Mouse (Mus musculus): ENCODE data around the gene Terb1. TPM values are rescaled to one million over a fixed set of nuclear protein-coding genes. Genes with fewer than 3 reads are reported as not detected.

The Terb1 gene
- total RNA-seq (2021): 1 to 10 TPM; 1.9 to 2.3 TPM

DNA sequence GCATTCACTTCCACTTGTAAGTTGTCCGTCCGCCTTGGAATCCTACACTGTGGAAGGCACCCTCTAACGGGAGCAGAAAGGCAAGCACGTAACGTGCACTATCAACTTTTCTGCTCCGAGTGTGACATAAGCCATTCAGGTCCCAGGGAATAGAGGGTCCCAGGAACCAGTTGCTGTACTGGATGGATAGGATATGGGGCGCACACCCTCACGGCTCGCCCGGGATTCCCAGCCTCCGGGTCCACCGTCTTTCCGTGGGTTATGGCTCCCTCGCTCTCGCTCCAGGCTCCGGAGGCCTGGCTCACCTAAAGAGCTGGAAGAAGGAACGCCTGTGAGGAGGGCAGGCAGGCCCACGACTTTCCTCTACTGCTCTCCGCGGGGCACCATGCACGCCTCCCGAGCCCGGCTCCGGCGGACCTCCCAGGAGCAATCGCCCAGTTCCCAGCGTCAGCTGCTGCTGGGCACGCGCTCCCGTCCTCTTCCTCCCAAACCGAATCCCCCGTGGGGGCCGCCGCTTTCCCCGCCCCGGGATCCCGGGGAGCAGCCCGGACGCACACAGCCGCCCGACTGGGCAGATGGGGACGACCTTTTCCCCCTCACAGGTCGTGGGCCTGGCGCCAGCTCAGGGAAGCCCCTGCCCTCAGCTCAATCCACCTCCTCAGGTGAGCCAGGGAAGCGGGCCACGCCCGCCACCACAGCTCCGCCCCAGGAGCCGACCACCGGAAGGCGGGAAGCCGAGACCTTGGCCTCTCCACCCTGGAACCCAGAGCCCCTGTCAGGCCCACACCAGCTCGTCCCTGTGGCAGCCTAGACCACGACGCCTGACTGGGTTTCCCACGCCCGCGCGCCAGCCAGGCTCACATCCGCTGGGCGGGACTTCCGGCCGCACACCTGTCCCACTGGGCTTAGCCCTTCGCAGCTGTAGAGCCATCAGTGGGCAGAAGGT lies at the start of gene Terb1:
Gene Terb1, minus strand, starts transcription at position 850 of the 946 bp plus-strand sequence.
- peak; percentile 39 for DNase-seq (ENCODE audit: low spot score in 2 of 2)
- intact Hi-C loops (cut with DNase I): loop anchor here (5.0 kb wide), 1 partner anchor 167 kb away; no protein-coding TSS in a partner anchor

DNA sequence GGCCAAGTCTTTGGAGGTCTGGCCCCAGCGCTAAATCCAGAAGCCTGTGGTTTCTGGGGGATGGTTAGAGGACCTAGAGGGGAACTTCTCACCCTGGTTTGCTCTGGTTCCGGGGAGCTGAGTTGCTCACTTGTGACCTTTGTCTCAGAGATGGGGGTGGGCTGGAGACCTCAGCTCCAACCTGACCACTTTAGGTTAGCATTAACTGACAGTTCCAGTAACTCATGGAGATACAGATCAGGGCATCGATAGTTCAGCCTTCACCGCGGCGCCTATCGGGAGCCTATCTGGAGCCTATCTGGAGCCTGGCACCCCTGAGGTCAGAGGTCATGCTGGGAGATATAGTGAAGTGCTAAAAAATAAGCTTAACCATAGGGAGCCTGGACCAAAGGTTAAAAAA lies 47.5 kb upstream of the Terb1 start:
- no peak for DNase-seq (ENCODE audit: low spot score in 2 of 2)
- intact Hi-C loops (cut with DNase I): no loop called here

DNA sequence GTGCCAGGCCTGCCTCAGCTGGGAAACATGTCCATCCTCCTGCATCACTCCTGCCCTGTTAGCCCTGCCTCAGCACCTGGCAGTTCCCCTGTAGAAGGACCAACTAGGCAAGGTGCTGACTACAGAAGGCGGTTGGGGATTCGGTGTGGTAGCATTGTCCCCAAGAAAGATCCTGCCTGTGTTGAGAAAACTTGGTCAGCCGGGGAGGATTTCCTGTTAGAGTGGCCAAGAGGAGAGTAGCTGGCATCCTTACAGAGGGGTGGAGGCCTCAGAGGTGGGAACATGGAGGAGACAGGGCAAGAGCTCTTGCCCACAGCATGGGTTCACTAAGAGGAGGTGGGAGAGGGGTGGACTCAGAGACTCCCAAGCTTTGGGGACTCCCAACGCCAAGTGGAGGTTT lies 45.5 kb upstream of the Terb1 start:
- DNase-seq (ENCODE audit: low spot score in 2 of 2): no peak
- intact Hi-C loops (cut with DNase I): no loop called here

DNA sequence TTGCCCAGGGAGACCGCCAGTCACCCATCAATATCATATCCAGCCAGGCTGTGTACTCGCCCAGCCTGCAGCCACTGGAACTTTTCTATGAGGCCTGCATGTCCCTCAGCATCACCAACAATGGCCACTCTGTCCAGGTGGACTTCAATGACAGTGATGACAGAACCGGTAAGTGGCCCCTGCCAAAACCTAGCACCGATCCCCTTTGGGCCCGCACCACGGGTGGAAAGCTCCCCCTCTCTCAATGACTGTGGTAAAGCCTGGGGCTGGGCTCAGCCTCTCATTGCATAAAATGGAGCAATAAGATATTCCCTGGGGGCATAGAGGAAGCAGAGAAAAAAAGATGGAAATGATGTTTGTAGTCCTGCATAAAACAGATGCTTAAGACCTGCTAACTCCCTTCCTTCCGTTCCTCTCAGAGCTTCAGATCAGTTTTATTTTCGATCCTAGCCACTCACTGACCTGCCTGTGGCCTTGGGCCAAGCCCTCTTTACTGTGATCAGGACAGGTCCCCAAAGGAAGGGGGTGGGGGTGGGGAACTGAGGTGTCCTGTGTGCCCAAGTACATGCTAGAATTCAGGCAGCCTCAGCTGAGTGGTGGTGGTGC lies 33.8 kb upstream of the Terb1 start:
- intact Hi-C loops (cut with DNase I): no loop called here
- DNase-seq (ENCODE audit: low spot score in 2 of 2): no peak

DNA sequence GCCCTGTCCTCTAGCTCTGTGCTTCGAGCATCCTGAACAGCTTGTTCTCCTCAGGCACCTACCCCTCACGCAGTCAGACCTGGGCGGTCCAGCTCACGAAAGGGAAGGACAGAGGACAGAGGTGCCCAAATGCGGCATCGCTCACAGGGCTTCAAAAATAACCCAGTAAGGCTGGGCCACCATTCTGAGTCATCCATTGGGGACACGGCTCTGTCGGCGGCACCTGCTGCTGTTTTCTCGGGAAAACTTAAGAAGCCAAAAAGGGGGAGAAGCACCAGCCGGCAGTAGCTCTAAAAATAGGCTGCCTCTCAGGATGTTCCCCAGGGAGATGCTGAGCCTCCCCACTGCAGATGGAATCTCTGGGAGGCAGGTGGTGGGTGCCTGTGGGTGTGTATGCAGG lies 32.5 kb upstream of the Terb1 start:
- DNase-seq (ENCODE audit: low spot score in 2 of 2): peak; percentile 76 to 97
- intact Hi-C loops (cut with DNase I): no loop called here

DNA sequence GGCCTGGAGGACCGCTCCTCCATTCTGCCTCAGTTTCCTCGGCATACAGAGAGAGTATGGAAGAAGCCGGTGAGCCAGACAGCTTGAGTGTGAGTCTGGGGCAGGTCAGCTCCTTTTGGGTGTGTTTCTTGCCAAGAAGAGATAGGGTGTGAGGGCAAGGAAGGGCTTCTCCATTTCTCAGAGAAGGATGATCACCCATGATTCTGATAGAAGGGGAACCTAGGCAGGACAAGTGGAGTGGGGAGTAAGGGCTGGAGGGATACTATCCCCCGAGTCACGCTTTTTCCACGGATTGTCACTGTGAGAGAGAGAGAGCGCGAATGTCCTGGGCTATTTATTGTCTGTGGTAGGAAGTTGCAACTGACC lies 31.8 kb upstream of the Terb1 start:
- no peak for DNase-seq (ENCODE audit: low spot score in 2 of 2)
- intact Hi-C loops (cut with DNase I): no loop called here

DNA sequence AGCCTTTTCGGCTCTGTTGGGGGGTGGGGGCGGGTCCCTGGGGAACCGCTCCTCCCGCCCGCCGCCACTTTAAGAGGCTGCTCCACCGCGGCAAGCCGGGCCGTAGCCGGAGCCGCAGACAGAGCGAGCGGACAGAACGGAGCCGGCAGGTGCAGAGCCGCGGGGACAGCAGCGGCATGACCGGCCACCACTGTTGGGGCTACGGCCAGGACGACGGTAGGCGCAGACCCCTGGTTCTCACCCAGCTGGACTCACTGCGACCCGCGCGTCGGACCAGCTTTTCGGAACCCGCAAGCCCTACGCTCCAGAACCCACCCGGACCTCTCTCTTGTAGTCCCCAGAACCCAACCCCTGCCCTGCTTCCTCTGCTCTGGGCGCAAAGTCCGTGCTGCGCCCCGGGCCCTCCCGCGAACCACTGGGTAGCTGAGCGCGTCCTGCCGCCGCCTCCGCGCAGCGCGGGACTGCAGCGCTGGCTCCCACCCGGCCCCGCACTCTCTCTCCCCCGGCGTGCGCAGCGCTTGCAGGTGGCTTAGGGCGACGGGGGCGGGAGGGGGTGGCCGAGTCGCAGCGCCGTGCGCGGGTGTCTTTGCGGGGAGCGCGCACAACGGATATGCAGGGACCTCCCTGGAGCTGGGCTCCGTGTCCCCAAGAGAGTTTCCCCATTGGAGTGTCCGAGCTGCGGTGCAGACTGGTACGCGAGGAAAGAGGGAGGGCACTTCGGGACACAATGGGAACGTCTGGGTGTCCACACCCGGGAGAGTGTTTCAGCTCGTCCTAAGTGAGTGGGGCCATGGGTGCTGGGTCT lies 31.2 kb upstream of the Terb1 start:
- peak; percentile 58 for DNase-seq (ENCODE audit: low spot score in 2 of 2)
- intact Hi-C loops (cut with DNase I): no loop called here

DNA sequence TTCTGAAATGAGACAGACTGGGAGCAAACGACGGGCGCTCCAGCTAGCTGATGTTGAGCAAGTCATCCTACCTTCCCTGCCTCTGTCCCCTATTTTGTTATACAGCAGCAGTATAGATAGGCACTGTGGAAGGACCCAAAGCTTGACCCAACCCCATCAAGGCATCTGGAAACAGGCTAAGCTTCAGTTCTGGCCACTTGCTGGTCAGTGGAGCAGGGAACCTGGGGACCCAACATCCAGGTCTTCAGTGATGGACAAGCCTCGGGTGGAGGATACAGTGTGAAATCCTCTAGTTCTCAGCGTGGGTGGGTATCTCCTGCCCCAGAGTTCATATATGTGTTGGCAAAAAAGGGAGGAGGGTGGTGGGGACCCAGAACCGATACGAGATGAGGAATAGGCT lies 30.5 kb upstream of the Terb1 start:
- intact Hi-C loops (cut with DNase I): no loop called here
- DNase-seq (ENCODE audit: low spot score in 2 of 2): no peak

DNA sequence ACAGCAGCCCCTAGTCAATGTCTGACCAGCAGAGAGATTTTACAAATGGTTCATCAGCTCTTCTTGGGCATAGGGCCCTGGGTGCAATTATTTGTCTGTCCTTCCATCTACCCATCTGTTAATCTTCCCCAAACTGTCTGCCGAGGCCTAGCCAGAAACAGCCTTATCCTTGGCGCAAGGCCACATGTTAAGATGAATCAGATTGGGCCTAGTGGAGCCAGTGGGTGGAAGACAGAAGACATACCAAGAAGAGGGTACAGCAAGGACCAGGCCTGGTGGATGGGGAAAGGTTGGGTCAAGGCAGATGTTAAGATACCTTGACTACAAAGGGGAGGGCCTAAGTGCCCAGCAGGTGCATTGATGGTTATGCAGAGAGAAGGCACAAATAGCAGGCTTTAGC lies 29.9 kb upstream of the Terb1 start:
- intact Hi-C loops (cut with DNase I): loop anchor here (5.0 kb wide), 1 partner anchor 287 kb away; the partner anchor contains the start of gene Cklf

DNA sequence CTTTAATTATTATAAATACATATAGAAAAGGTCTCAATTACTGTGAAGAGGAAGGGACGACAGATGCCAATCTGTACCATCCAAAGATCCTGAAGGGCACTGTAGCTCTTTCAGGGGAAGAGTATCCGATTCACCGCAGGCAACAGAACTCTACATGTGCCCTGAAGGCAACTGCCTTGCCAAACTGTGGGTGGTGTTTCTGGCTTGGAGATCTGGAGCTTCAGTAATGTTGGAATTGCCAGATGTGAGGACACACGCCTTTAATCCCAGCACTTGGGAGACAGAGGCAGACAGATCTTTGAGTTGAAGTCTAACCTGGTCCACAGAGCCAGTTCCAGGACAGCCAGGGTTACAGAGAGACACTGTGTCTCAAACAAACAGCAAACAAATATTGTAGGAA lies 29.2 kb upstream of the Terb1 start:
- peak in 1 of 2 experiments; percentile 54 for DNase-seq (ENCODE audit: low spot score in 2 of 2)
- intact Hi-C loops (cut with DNase I): loop anchor here (5.0 kb wide), 1 partner anchor 287 kb away; the partner anchor contains the start of gene Cklf

More for the DNA sequence above, 29.9 kb upstream of the Terb1 start:
- peak; percentile 45 to 83 for DNase-seq (ENCODE audit: low spot score in 2 of 2)

DNA sequence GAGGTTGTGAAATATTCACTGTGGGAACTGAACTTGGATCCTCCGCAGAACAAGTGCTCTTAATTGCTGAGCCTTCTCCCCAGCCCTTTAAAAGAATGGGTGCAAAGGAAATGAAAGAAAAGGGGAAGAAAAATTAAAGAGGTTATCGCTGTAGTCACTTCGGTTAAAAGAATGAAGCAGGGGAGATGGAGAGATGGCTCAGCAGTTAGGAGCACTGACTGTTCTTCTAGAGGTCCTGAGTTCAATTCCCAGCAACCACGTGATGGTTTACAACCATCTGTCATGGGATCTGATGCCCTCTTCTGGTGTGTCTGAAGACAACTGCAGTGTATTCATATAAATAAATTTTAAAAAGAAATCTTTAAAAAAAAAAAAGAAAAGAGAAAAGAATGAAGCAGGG lies 26.3 kb upstream of the Terb1 start:
- DNase-seq (ENCODE audit: low spot score in 2 of 2): no peak
- intact Hi-C loops (cut with DNase I): loop anchor here (5.0 kb wide), 1 partner anchor 284 kb away; the partner anchor contains the start of gene Cklf

DNA sequence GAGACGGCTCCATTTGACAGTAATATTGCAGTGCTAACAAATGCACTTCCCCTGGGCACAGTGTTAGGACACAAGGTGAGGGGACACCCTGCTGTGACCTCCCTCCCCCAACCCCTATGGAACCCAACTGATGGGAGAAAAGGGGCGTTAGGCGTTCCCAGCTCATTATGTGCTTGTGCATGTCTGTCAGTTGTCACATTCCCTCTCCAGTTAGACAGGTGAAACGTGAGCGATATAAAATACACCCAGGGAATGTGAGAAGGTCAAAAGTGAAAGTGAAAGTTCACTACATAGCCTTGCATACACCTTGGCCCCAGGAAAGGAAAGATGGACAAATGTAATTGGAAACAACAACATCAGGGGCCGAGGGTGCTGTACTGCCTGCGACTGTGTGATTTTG lies 25.7 kb upstream of the Terb1 start:
- intact Hi-C loops (cut with DNase I): loop anchor here (5.0 kb wide), 1 partner anchor 283 kb away; the partner anchor contains the start of gene Cklf

DNA sequence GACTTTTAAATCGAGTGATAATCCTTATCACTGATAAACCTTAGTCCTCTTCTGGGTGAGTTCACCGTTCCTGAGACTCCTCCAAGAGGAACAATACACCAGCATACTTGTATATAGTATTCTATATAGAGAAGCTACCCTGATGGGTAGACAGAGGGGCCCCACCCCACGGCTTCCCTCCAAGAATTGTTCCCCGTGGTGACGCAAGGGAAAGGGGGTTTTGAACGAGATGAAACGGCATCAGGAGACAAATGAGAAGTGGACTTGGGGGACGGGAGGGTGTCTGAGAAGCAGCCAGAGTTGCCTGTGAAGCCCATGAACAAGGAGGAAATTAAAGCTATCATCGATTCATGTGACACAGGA lies 25.1 kb upstream of the Terb1 start:
- intact Hi-C loops (cut with DNase I): loop anchor here (1.0 to 5.0 kb wide), 3 partner anchors 36 to 282 kb away; partner anchors contain the start of genes Cklf and Dync1li2
- no peak for DNase-seq (ENCODE audit: low spot score in 2 of 2)

More for the DNA sequence above, 25.7 kb upstream of the Terb1 start:
- no peak for DNase-seq (ENCODE audit: low spot score in 2 of 2)

DNA sequence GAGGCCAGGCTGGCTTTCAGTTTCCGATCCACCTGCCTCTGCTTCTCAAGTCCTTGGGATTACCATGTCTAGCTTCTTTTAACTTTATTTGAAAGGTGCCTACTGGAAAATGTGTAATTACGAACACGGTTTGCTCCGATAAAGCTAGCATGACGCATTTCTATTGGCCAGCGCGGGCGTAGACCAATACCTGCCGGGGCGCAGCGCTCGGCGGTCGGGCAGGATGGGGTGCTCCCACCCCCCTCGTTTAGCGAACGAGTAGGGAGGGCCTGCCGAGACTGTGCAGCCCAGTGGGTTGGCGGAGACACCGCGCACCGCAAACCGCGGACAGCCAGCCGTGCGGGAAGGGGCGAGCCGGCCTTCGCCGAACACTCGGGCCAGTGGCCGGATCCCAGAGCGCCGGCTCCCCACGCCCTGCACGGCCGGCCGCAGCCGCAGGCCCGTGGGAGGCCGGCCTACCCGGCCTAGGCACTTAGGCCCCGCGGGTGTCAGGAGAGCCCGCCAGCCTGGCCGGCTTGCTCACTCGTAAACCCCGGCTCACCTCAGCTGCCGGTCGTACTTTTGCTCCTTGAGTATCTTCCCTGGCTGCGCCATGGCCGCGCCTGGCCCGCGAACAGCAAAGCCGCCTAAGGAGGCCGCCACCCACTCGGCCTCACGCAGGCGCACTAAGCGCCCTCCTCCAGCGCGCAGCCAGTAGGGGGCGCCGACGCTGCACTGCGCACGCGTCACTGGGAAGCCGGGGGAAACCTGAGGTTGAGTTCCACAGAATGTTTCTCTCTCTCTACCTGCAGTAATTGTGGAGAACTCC lies 24.5 kb upstream of the Terb1 start, which contains the start of the genes Nae1 and Car7:
Gene Nae1, minus strand, starts transcription at position 667 of the 808 bp plus-strand sequence.
Gene Car7, plus strand, starts transcription at position 719 of the 808 bp plus-strand sequence.
- peak; percentile 93 to 94 for DNase-seq (ENCODE audit: low spot score in 2 of 2)
- intact Hi-C loops (cut with DNase I): loop anchor here (1.0 to 5.0 kb wide), 2 partner anchors 36 to 92 kb away; partner anchors contain the start of gene Dync1li2

DNA sequence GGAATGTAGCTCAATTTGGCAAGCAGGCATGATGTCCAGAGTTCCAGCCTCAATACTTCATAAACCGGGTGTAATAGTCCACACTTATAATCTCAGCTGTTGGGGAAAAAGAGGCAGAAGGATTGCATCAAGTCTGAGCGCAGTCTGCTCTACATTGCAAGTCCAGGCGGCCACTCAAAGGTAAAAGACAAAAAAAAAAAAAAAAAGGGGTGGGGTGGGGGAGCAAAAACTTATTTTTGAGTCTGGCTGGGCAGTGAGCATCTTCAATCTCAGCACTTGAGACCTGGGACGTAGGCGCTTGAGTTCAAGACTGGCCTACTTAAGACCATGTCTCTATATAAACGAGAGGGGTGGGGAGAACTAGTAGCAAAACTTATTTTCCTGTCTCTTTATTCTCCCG lies 23.8 kb upstream of the Terb1 start:
- no peak for DNase-seq (ENCODE audit: low spot score in 2 of 2)
- intact Hi-C loops (cut with DNase I): loop anchor here (5.0 kb wide), 1 partner anchor 91 kb away; the partner anchor contains the start of gene Dync1li2

DNA sequence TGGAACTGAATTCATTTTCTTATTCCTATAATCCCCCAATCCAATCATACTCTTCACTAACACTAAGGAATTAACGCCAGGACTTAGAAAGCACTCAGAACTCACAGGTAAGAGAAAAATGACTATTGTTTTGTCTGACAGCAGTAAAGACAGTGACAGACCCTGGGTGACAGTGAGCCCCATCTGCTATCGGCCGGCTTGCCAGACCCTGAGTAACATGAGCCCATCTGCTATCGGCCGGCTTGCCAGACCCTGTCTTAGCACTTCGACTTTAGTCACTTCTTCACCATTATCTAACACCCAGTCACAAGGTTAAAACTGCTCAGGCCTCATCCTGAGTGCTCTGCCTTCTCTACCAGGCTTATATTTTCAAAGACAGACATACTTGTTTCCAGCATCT lies 20.0 kb upstream of the Terb1 start:
- intact Hi-C loops (cut with DNase I): loop anchor here (5.0 kb wide), 1 partner anchor 87 kb away; the partner anchor contains the start of gene Dync1li2
- no peak for DNase-seq (ENCODE audit: low spot score in 2 of 2)

DNA sequence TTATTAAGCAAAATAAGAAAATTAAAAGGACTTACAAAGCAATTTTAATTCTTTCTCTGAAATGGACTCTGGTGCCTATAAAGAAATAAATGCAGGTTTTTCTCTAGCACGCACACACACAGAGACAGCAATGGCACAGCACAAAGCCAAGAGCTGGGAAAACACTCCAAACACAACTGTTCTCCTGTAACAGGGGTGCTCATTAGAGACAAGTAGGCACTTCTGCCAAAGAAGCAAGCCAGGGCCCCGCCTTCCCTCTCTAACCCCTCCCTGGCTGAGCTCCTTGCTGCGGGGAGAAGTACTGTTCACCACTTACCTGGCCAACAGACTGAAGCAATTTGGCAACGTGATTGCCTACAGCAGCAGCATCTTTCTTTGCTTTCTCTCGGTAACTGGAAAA lies 8.2 kb upstream of the Terb1 start:
- no peak for DNase-seq (ENCODE audit: low spot score in 2 of 2)
- intact Hi-C loops (cut with DNase I): no loop called here

DNA sequence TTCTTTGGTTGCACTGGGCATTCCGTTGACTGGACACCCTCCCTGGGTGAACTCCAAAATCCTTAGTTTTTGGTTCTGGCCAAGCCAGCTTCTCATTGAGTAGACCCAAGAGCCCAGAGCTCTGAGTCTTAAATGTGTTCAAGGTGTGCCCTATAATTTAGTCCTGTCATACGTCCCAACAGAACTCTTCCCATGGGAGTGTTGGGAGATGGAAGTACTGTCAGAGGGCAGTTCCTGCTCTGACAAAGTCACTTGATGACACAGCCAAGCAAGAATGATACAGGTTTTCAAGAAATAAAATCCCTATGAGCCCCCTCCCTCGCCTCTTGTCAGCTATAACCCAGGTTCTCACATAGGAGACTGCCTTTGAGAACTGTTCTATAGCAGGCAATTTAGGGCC lies 424 bp upstream of the Terb1 start:
- intact Hi-C loops (cut with DNase I): no loop called here
- DNase-seq (ENCODE audit: low spot score in 2 of 2): no peak

DNA sequence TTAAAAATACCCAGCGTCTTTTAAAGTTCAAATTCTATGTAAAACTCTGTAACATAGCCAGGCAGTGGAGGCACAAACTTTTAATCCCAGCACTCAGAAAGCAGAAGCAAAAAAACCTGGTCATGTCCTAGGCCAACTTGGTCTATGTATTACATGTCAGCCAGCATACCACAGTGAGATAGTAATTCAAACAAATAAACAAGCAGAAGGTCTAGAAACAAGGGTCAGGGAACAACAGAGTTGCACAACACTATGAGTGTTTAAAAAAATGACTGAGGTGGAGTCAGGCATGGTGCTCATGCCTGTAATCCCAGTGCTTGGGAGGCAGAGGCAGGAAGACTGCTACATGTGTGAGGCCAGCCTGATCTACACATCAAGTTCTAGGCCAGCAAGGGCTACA lies 30.6 kb downstream of the Terb1 start:
- intact Hi-C loops (cut with DNase I): no loop called here
- DNase-seq (ENCODE audit: low spot score in 2 of 2): no peak
